Mouse (Mus musculus) kidney, adult 8-10 months (tissue): ENCODE measurements around the gene Mdh1b.

Experiments used
- DNase-seq, 2 experiments: peaks; one replicate each; pipeline ENCODE4 v3.0.0; 2022

The Mdh1b gene

DNA sequence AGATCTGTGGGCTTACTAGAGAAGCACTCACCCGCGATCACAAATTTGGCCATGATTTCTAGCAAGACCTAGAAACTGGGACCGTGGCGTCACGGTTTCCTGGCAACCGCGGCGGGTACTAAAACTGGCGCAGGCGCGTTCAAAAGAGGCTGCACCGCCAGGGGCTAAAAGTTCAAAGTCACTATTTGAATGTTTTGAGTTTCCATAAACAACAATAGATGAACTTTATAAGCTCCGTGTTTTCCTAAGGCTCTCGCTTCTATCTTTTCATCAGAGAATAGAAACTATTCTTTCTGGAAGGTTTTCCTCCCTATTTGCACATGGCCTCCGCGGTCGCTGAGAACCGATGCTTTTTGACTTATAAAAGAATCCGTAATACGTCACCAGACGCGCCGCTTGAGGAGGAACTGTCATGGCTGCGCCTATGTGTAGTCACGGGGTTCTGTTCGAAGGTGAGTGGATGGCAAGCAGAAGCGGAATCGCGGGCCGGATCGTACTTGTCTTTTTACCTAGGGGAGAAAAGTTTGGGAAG lies at the start of gene Mdh1b, which contains the start of gene Fastkd2:
Gene Mdh1b, minus strand, starts transcription at position 79 of the 532 bp plus-strand sequence.
Gene Fastkd2, plus strand, starts transcription at position 375 of the 532 bp plus-strand sequence.
- peak; percentile 88 to 91 for DNase-seq

DNA sequence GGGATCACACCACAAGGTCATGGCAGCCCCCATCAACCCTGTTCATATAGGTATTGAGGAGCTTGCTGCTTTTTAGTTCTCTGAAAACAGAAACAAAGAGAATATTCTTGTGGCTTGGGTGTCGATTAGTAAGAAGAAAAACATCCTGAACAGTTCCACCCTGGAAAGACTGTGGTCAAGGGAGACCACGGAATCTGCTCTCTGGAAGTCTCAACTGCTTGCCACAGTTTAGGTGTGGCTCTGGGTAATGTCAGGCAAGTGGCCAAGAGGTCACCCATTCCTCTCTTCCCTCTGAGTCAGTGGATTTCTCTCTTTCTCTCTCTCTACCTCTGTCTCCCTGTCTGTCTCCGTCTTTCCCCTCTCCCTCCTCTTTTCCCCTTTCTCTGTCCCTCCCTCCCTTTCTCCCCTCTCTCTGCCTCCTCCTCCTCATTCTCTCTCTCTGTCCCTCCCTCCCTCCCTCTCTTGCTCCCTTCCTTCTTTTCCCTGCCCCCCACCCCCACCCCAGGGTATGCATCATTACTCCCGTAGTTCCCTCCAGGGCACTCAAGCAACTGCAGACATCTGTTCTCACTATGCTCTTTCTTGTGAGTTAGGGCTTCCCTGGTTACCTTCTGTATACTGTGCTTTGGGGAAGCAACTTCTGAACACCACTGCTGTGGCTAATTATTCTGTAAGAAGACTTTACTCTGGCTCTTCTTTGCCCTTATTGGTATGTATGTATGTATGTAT lies 46.9 kb upstream of the Mdh1b start:
- no peak for DNase-seq

DNA sequence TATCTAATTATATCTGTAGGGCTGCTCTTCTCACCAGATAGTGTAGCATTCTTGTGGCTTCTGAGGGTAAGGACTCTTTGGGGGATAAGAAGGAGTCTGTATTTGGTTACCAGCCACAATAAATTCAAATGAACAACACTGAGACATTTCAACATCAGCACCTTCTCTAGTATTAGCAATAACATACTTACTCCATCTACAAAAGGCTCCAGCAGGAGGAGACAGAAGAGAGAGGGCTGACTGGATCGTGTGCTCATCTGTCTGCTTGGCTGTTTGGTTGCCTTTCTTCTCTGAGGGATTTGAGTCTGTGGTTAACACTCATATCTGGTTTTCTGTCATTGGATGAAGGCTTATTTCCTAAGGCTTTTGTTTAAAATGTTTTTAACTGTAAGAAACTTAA lies 46.3 kb upstream of the Mdh1b start:
- DNase-seq, result no peak

DNA sequence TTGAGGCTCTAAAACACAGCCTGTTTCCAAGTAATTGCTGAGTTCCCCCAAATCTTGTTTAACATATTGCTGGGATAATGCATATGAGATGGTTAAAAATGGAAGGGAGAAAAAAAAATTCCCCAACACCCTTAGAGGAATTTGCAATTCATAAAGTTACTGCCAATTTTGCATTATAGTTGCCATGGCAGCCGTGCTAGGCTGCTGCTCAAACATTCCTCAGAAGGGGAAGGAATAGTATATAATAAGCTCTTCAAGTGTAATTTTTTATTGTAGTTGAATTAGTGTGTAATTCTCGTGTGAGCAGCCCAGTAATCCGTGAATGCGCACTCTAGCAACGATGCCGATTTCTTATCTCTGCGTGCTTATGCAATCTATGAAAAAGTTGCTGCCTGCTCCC lies 40.2 kb upstream of the Mdh1b start:
- DNase-seq, result no peak

GRCm38 (mm10) chr1:63769167-63769566 lies 39.0 kb upstream of the Mdh1b start, which contains the start of gene 4933402D24Rik:
Gene 4933402D24Rik (minus strand): TSS chr1:63769267.
- DNase-seq, result no peak

DNA sequence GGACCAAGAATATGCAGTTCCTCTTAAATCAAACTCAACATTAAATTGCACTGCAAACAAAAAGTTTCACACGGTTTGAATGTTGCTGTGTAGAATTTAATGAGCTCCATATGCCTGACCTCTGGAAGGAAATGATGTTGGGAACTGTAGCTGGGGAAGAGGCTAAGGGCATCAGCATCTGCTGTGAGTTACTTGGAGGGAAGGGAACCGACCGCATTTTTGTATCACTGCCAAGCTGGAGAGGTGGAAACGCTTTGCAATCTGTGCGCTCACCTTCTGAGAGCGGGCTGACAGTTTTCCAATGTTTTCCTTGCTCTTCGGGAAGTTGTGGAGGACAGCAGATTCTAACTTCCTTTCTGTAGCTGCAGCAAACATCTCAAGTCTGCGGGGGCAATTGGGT lies 38.0 kb upstream of the Mdh1b start:
- DNase-seq, result no peak

DNA sequence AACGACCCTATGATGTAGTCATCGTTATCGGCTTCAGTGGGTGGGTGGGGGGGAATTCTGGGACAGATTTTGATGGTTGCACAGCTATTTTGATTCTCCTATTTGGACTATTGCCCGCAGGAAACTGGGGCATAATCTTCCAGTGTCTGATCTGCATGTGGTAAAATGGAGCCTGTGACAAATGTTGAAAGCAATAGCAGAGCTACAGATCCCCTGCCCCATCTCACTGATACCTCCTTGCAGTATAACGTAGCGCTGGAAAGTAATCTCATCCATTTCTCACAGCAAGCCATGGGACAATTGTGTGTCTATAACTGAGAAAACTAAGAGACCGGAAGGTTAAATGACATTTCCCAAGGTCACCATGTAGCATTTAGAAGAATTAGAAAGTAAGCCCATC lies 34.3 kb upstream of the Mdh1b start:
- no peak for DNase-seq

- DNase-seq, result no peak
Observed at GRCm38 (mm10) chr1:63763881-63764386, 33.8 kb upstream of the Mdh1b start.

GRCm38 (mm10) chr1:63763212-63763694 lies 33.1 kb upstream of the Mdh1b start:
- DNase-seq, result peak; percentile 1 to 18

- DNase-seq, result no peak
Observed at GRCm38 (mm10) chr1:63756005-63756404, 25.9 kb upstream of the Mdh1b start.

DNA sequence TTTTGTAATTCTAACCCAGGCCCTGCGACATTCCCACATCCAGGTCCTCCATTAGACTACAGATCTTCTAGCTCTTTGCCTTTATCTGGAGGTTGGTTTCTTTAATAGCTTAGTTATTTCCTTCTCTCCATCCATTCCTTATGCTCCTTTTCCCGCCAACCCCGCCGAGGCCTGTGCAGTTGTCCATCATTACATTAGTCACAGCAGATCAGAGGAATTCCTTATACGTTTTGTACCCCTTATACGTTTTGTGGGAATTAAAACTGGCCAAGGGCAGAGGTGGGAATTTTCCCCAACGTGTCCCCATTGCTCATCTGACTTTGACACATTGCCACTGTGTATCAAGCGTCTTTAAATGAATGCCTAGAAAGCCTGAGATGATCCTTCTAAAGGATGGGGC lies 322 bp downstream of the Mdh1b start:
- DNase-seq, result no peak

GRCm38 (mm10) chr1:63720161-63720560 lies 10.0 kb downstream of the Mdh1b start:
- no peak for DNase-seq

GRCm38 (mm10) chr1:63708876-63709275 lies 21.2 kb downstream of the Mdh1b start:
- DNase-seq, result no peak

DNA sequence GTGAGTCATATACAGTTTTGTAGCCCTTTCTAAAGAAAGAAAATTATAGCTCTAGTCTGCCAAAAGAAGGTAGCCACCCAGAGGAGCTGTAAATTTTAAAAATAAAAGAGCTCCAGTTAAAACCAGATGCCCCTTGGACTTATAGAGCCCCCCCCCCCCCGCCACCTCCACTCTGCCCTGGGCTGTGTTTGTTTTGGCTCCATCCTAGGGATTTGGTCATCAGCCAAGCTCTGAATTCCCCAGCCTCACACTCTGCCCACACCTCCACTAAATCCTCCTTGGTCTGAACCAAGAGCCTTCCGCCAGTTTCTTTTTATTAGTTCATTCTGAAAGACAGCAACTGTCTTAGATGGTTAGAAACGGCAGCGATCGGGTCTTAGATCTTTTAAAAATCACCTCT lies 24.4 kb downstream of the Mdh1b start:
- DNase-seq, result peak in 1 of 2 experiments; percentile 2

- no peak for DNase-seq
Observed at GRCm38 (mm10) chr1:63696861-63697260, 33.3 kb downstream of the Mdh1b start.

DNA sequence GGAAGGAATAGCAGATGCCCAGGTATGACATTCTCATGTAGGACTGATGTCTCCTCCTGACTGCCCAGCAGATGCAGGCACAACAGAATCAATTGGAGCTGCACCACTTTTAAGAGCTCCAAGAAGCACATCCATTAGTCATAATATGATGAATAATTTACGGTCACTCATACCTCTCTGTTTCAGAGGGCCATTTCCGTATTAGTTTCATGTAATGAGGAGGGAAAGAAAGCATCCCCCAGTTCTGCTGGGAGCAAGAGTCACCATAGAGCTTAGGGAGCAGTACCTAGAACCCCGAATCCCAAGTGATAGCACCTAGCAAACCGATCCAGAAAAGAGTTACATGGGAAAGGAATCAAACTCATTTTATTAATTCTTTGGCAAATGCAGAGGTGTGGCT lies 43.3 kb downstream of the Mdh1b start, which contains the start of gene Dytn:
Gene Dytn, minus strand, starts transcription at position 101 of the 400 bp plus-strand sequence.
- no peak for DNase-seq

DNA sequence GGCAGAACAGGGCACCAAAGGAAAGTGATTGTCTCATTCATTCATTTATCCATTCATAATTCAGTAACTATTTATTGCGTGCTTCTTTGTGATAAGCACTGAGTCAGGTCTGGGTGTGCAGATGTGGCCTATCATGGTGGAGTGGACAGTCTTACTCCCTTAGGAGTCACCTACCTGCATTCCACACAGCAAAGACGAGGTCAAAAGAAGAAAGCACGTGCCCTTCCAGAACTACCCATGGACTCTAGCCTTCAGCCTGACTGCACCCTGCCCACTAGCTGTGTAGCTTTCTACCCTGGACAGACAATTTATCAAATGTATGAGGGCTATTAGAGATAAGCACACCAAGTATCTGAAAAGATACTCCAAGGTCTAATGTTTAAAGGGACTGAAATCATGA lies 54.1 kb downstream of the Mdh1b start:
- DNase-seq, result no peak

DNA sequence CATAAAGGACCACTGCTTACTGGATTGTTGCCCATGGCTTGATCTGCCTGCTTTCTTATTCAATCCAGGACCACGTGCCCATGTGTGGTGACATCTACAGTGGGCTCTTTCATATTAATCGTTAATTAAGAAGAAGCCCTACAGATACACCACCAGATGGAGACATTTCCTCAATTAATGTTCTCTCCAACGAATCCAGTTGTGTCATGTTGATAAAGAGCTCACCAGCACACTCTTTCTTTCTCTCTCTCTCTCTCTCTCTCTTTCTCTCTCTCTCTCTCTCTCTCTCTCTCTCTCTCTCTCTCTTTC lies 61.3 kb downstream of the Mdh1b start:
- DNase-seq, result peak in 1 of 2 experiments; percentile 8

DNA sequence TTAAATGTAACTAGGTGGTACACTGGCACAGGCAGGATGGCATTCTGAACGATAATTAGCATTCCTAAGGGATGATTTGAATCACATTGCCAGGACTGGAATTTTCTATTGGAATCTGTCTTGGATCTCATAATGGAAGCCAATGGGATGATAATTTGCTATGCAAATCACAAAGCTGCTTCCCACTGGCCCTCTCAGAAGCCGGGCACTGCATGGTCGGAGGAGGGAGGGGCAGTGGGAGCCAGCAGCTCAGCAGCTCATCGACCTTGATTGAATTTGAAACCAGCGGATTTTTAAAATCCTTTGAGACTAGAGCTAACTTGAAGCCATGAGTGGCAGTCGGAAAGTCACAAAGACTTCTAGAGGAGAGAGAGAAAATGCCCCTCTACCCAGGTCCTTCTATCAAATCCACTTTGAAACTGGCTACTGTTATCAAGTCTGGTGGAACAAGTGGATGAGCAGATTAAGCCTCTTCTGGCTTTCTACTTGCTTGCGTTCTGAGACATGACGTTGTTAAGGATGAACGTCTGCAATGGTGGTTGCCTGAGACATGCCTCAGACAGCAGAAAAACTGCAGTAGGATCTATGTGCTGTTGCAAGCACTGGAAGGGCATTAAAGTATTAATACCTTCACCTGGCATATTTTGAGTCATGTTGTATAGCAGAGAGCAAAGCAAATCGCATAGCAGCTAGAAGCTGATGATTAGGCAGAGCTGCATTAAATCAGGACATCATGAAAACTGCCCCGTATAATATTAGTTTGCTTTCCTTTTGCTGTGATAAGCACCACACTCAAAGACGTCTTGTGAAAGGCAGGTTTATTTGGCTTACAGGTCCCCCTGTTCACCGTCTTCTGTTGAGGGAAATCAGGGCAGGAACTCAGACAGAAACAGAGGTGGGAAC lies 61.9 kb downstream of the Mdh1b start:
- DNase-seq, result no peak

DNA sequence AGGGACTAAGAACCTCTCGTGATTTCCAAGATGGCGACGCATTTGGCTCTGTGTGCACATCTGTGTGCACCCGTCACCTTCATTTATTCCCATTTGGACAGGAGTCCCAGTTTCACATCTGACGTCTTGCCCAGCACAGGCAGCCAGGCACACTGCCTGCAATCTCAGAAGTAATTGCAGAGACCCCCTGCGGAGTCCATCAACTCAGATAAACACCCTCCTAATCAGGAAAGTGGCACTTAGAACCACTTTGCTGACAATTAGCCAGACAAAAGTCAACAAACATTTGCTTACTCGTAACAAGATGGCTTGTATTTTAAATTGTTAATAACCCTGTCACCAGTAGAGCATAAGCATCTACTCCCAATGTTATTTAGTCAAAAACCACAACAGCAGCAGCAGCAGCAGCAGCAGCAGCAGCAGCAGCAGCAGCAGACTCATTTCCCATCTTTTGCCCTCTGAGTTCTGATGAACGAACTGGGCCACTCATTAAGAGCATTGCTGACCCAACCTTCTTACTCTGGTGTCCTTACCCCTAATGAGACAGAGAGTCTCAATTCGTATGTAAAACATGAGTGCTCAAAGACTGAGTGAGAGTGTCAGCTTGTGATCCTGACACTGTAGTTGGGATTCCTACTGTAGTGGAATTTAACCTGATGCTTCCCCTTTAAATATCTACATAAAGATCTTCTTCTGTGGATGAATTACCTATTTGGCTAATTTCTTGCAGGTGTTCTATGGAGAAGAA lies 62.7 kb downstream of the Mdh1b start:
- no peak for DNase-seq

DNA sequence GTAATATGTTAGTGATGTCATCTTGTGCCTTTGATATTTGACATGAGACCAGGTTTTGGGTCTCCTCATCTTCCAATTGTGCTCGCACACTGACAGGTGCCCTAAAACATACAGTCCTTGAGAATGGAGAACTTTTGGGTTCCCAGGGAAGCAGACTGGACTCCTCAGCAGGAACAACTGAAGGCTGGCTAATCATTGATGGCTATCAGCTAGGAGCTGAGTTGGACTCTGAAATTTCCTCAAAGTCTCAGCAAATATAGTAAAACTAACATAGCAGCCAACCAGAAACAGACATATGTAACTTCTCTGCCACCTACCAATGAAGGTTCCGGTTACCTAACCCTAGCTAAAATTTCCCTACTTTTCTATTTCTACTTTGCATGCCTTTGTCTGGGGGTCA lies 64.0 kb downstream of the Mdh1b start:
- no peak for DNase-seq

DNA sequence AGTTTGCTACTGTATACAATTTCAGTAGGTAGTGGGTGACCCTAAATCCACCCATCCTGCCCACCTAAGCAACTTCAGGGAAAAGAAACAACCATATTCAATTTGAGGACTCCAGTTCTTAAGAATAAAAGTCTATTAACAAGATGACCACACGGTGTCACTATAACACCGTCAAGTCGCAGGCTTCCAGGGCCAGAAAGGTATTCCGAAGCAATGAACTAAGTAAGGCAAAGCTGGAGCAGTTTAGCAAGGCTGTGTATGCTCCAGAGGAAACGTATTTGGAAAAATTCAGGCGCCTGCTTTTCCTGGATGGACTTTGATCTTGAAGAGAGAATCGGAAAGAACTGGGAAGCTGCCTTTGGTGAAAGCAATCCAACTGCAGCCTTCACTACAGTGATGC lies 70.5 kb downstream of the Mdh1b start:
- DNase-seq, result peak; percentile 11 to 21

DNA sequence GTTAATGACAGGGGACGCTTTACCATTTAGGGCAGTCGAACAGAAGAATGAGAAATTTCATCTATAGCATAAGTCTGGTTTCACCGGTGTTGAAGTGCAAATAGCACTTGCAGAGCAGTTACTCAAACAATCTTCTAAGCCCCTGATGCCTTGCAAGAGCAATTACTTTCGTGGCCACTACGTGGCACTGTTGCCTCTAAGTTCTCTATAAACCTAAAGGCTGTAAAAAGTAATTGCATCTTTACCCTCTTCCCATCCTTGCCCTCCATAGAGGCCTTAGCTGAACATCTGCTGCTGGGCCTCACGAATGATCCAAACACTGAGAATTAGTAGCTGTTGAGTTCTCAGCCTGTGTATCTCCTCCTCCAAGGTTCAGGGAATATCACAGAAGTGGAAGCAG lies 72.1 kb downstream of the Mdh1b start:
- DNase-seq, result peak; percentile 14 to 56
